ENCODE assay signal across 9 mouse cellular contexts in the genomic region with DNA sequence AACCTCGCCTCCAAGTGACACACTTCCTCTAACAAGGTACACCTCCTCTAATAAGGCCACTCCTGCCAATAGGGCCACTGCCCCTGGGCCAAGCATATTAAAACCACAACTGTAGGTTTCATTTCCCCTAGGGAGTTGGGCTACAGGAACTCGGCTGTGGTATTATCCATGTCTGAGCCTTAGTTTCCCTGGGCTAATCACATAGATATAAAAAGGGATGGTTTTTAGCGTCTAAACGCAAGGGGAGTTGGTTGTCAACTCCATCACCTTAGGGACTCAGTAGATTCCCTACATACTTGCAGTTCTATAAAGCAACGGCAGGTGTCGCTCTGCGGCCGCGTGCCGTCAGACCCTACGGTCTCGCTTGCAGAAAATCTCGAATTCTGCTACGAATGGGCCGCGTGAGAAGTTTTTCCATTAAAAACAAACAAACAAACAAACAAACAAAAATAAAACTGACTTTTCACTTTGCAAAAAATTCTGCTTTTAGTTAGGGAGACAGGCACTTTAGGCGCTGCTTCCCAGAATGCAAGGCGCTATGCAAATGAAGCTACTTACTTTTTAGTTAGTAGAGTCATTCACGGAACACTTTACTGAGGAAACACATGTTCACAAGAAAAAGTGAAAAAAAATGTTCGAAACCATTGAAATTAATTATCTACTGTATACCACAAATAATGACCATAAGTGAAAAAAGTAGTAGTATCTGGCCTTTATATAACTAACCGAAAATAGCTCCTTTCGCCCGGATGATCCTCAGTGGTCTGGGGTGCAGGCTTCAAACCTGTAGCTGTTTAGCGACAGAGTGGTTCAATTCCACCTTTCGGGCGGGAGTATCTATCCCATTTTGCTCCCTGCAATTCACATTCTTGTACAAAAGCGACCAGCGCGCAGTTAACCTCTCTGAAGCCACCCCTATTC. TPM values are rescaled to one million over a fixed set of nuclear protein-coding genes. Genes with fewer than 3 reads are reported as not detected.
DNase-seq lines count a peak whose midpoint lies in the region; ATAC-seq and TF ChIP-seq lines count a peak whose summit lies in the region.
"Had no signal": no experiment of that assay in that cellular context is flagged by ENCODE, and none has a peak within 500 bp of the region (broad histone marks: within the 10 kb centered on the region; RNA-seq: fewer than 3 reads in every experiment).

No protein-coding gene starts in this region.

- no peaks in the 10 kb centered on the region for H3K36me3 ChIP-seq in heart, embryonic 14.5 days (ENCODE audit: control insufficient read depth, insufficient read depth, low read length)
- no peaks in the 10 kb centered on the region for H3K36me3 ChIP-seq in liver, embryonic 16.5 days (ENCODE audit: control insufficient read depth, insufficient read depth)
- H3K36me3 ChIP-seq in neural tube, embryonic 12.5 days = no peaks in the 10 kb centered on the region
- no peaks in the 10 kb centered on the region for H3K36me3 ChIP-seq in stomach, embryonic 16.5 days (ENCODE audit: control insufficient read depth, insufficient read depth, low read length)

- H3K27ac ChIP-seq in bone marrow macrophage, adult 2 months (ENCODE audit: insufficient read depth, low read depth, low read length) = no peak overlapping the region
- H3K27ac ChIP-seq in heart, embryonic 14.5 days (replicated peaks in 1 of 2; ENCODE audit: control insufficient read depth in 1 of 2, insufficient read depth in 1 of 2, low read depth in 2 of 2, low read length in 2 of 2) = no peak overlapping the region; a peak in 1 of 4 replicates
- H3K27ac ChIP-seq in liver, embryonic 16.5 days (ENCODE audit: low read length) = no peak overlapping the region
- H3K27ac ChIP-seq in neural tube, embryonic 12.5 days = no peak overlapping the region
- H3K27ac ChIP-seq in stomach, embryonic 16.5 days (ENCODE audit: low read length) = no peak overlapping the region

- H3K4me3 ChIP-seq in bone marrow macrophage, adult 2 months (ENCODE audit: insufficient read depth, low read length) = peak overlapping the region; percentile 57
- peak overlapping the region; percentile 42 to 57 for H3K4me3 ChIP-seq in heart, embryonic 14.5 days (ENCODE audit: control insufficient read depth in 1 of 2, insufficient read depth in 1 of 2, low read depth in 1 of 2, low read length in 2 of 2)
- peak overlapping the region; percentile 56 for H3K4me3 ChIP-seq in liver, embryonic 16.5 days (ENCODE audit: low read depth, low read length)
- peak overlapping the region; percentile 40 for H3K4me3 ChIP-seq in neural tube, embryonic 12.5 days
- peak overlapping the region; percentile 53 for H3K4me3 ChIP-seq in stomach, embryonic 16.5 days (replicated peaks; ENCODE audit: low read length)

- peak overlapping the region; percentile 61 for H3K4me2 ChIP-seq in heart, embryonic 14.5 days (ENCODE audit: low read length)
- peak overlapping the region; percentile 33 for H3K4me2 ChIP-seq in liver, embryonic 16.5 days (ENCODE audit: low read depth, low read length)
- H3K4me2 ChIP-seq in neural tube, embryonic 12.5 days (replicated peaks) = peak overlapping the region; percentile 56
- peak overlapping the region; percentile 52 for H3K4me2 ChIP-seq in stomach, embryonic 16.5 days (ENCODE audit: low read depth, low read length)

- DNase-seq in CD8-positive naive resting alpha-beta T cell, adult 2 months (ENCODE audit: low read depth in 2 of 2, low spot score in 2 of 2) = peak; percentile 79 to 83
- peak; percentile 91 for DNase-seq in kidney, postnatal 10 days

- H3K27me3 ChIP-seq in heart, embryonic 14.5 days (ENCODE audit: control insufficient read depth, insufficient read depth, low read length) = peaks cover 43% of the 10 kb centered on the region
- H3K27me3 ChIP-seq in liver, embryonic 16.5 days (ENCODE audit: control insufficient read depth, insufficient read depth, low read depth, low read length) = peaks cover 44% of the 10 kb centered on the region
- peaks cover 44% of the 10 kb centered on the region for H3K27me3 ChIP-seq in neural tube, embryonic 12.5 days (replicated peaks)
- peaks cover 34% of the 10 kb centered on the region for H3K27me3 ChIP-seq in stomach, embryonic 16.5 days (ENCODE audit: control insufficient read depth, insufficient read depth, low read length)

- under 1% methylated on average over 29 of the region's 29 CpGs for WGBS in heart, embryonic 14.5 days
- under 1% methylated on average over 29 of the region's 29 CpGs for WGBS in liver, embryonic 16.5 days (ENCODE audit: insufficient replicate concordance)
- WGBS in neural tube, embryonic 12.5 days = under 1% methylated on average over 29 of the region's 29 CpGs
- under 1% methylated on average over 29 of the region's 29 CpGs for WGBS in stomach, embryonic 16.5 days

- TF ChIP-seq CTCF in bone marrow macrophage, adult 2 months (IDR thresholded peaks at IDR 0.05; ENCODE audit: low read depth, low read length) = peak; percentile 99

- H3K9me3 ChIP-seq in heart, embryonic 14.5 days (ENCODE audit: control insufficient read depth, low read length) = no peaks in the 10 kb centered on the region
- no peaks in the 10 kb centered on the region for H3K9me3 ChIP-seq in liver, embryonic 16.5 days (replicated peaks; ENCODE audit: control insufficient read depth, low read length)
- H3K9me3 ChIP-seq in neural tube, embryonic 12.5 days = no peaks in the 10 kb centered on the region
- H3K9me3 ChIP-seq in stomach, embryonic 16.5 days (replicated peaks; ENCODE audit: control insufficient read depth, low read length) = no peaks in the 10 kb centered on the region

- TF ChIP-seq POLR2A in bone marrow macrophage, adult 2 months (IDR thresholded peaks at IDR 0.05; ENCODE audit: borderline replicate concordance, low read depth, low read length) = no peak

- peak; percentile 79 for ATAC-seq in erythroblast, adult 5-6 weeks (replicated peaks; ENCODE audit: low FRiP score, poor library complexity, severe bottlenecking)
- ATAC-seq in heart, embryonic 14.5 days (ENCODE audit: insufficient number of reproducible peaks, insufficient read depth, low FRiP score, low read depth) = 0 out of 2 replicates have a peak, but pooled peaks have one; percentile 68
- peak; percentile 89 for ATAC-seq in liver, embryonic 16.5 days (ENCODE audit: low read depth)
- peak; percentile 75 for ATAC-seq in neural tube, embryonic 12.5 days (ENCODE audit: low FRiP score, low read depth)
- ATAC-seq in stomach, embryonic 16.5 days (ENCODE audit: insufficient read depth, low FRiP score) = peak; percentile 86

- peak overlapping the region; percentile 72 for H3K9ac ChIP-seq in heart, embryonic 14.5 days (ENCODE audit: low read length)
- H3K9ac ChIP-seq in liver, embryonic 16.5 days (ENCODE audit: low read depth, low read length) = no peak overlapping the region
- 0 out of 2 replicates have a peak overlapping the region, but pooled peaks have one; percentile 35 for H3K9ac ChIP-seq in neural tube, embryonic 12.5 days
- peak overlapping the region; percentile 46 for H3K9ac ChIP-seq in stomach, embryonic 16.5 days (ENCODE audit: low read length)

- H3K4me1 ChIP-seq in bone marrow macrophage, adult 2 months (ENCODE audit: control insufficient read depth, insufficient read depth, low read length) = peaks cover 9% of the 10 kb centered on the region
- H3K4me1 ChIP-seq in heart, embryonic 14.5 days (ENCODE audit: control insufficient read depth in 2 of 2, insufficient read depth in 2 of 2, low read length in 2 of 2) = peaks cover 6 to 26% of the 10 kb centered on the region in 2 experiments
- no peaks in the 10 kb centered on the region; the same call in none of the 2 replicates for H3K4me1 ChIP-seq in liver, embryonic 16.5 days (ENCODE audit: control insufficient read depth, low read depth, low read length)
- peaks cover 24% of the 10 kb centered on the region for H3K4me1 ChIP-seq in neural tube, embryonic 12.5 days
- H3K4me1 ChIP-seq in stomach, embryonic 16.5 days (ENCODE audit: control insufficient read depth, insufficient read depth, low read length) = peaks cover 13% of the 10 kb centered on the region; the same call in 1 of the 2 replicates

RNA-seq across cellular contexts. Expression of a gene that starts 9.1 kb away (rescaled TPM):
- 0.68 TPM in 1 of 2 replicates, not detected in the other for polyA plus RNA-seq in bone marrow macrophage, adult 2 months (2012; ENCODE audit: insufficient read depth, insufficient read length, missing spikeins)
- 2.9 and 3.1 TPM in 2 replicates for total RNA-seq in erythroblast, adult 5-6 weeks (2015; ENCODE audit: low replicate concordance)
- 2.2 and 3.8 TPM in 2 replicates for total RNA-seq in erythroblast, adult 5-6 weeks (2017; ENCODE audit: low replicate concordance)
- polyA plus RNA-seq in heart, embryonic 14.5 days (2014; fragmentation: Nextera tagmentation; extraction: Ambion mirVana) = 0.22 TPM in 1 of 2 replicates, not detected in the other
- polyA plus RNA-seq in liver, embryonic 16.5 days (2015; fragmentation: Nextera tagmentation; extraction: Ambion mirVana) = not detected in 2 replicates
- 0.08 TPM in 1 of 2 replicates, not detected in the other for polyA plus RNA-seq in neural tube, embryonic 12.5 days (2016; fragmentation: Nextera tagmentation; extraction: Ambion mirVana)
- polyA plus RNA-seq in stomach, embryonic 16.5 days (2015; fragmentation: Nextera tagmentation; extraction: Ambion mirVana) = 0.25 and 0.27 TPM in 2 replicates

RNA-seq across cellular contexts. Expression of a gene that starts 18.3 kb away (rescaled TPM):
- 1.4 and 2.0 TPM in 2 replicates for polyA plus RNA-seq in bone marrow macrophage, adult 2 months (2012; ENCODE audit: insufficient read depth, insufficient read length, missing spikeins)
- total RNA-seq in erythroblast, adult 5-6 weeks (2015; ENCODE audit: low replicate concordance) = not detected in 2 replicates
- not detected in 2 replicates for total RNA-seq in erythroblast, adult 5-6 weeks (2017; ENCODE audit: low replicate concordance)
- 39.2 and 43.6 TPM in 2 replicates for polyA plus RNA-seq in heart, embryonic 14.5 days (2014; fragmentation: Nextera tagmentation; extraction: Ambion mirVana)
- 2.9 and 4.1 TPM in 2 replicates for polyA plus RNA-seq in liver, embryonic 16.5 days (2015; fragmentation: Nextera tagmentation; extraction: Ambion mirVana)
- polyA plus RNA-seq in neural tube, embryonic 12.5 days (2016; fragmentation: Nextera tagmentation; extraction: Ambion mirVana) = 91.1 and 99.1 TPM in 2 replicates
- 14.8 and 21.7 TPM in 2 replicates for polyA plus RNA-seq in stomach, embryonic 16.5 days (2015; fragmentation: Nextera tagmentation; extraction: Ambion mirVana)

RNA-seq across cellular contexts. Expression of a gene that starts 20.9 kb away (rescaled TPM):
- polyA plus RNA-seq in bone marrow macrophage, adult 2 months (2012; ENCODE audit: insufficient read depth, insufficient read length, missing spikeins) = 0.93 and 4.2 TPM in 2 replicates
- not detected in 2 replicates for total RNA-seq in erythroblast, adult 5-6 weeks (2015; ENCODE audit: low replicate concordance)
- total RNA-seq in erythroblast, adult 5-6 weeks (2017; ENCODE audit: low replicate concordance) = not detected in 2 replicates
- 0.20 TPM in 1 of 2 replicates, not detected in the other for polyA plus RNA-seq in heart, embryonic 14.5 days (2014; fragmentation: Nextera tagmentation; extraction: Ambion mirVana)
- 0.11 TPM in 1 of 2 replicates, not detected in the other for polyA plus RNA-seq in liver, embryonic 16.5 days (2015; fragmentation: Nextera tagmentation; extraction: Ambion mirVana)
- polyA plus RNA-seq in neural tube, embryonic 12.5 days (2016; fragmentation: Nextera tagmentation; extraction: Ambion mirVana) = 0.20 TPM in 1 of 2 replicates, not detected in the other
- 0.17 TPM in 1 of 2 replicates, not detected in the other for polyA plus RNA-seq in stomach, embryonic 16.5 days (2015; fragmentation: Nextera tagmentation; extraction: Ambion mirVana)
- polyA plus RNA-seq: gonadal fat pad, adult 2 months had no signal

RNA-seq across cellular contexts. Expression of a gene that starts 29.1 kb away (rescaled TPM):
- 178 and 187 TPM in 2 replicates for polyA plus RNA-seq in bone marrow macrophage, adult 2 months (2012; ENCODE audit: insufficient read depth, insufficient read length, missing spikeins)
- total RNA-seq in erythroblast, adult 5-6 weeks (2015; ENCODE audit: low replicate concordance) = 34.6 and 35.9 TPM in 2 replicates
- 32.5 and 56.6 TPM in 2 replicates for total RNA-seq in erythroblast, adult 5-6 weeks (2017; ENCODE audit: low replicate concordance)
- polyA plus RNA-seq in heart, embryonic 14.5 days (2014; fragmentation: Nextera tagmentation; extraction: Ambion mirVana) = 66.1 and 68.9 TPM in 2 replicates
- polyA plus RNA-seq in liver, embryonic 16.5 days (2015; fragmentation: Nextera tagmentation; extraction: Ambion mirVana) = 32.8 and 33.0 TPM in 2 replicates
- polyA plus RNA-seq in neural tube, embryonic 12.5 days (2016; fragmentation: Nextera tagmentation; extraction: Ambion mirVana) = 53.4 and 56.3 TPM in 2 replicates
- 77.8 and 85.6 TPM in 2 replicates for polyA plus RNA-seq in stomach, embryonic 16.5 days (2015; fragmentation: Nextera tagmentation; extraction: Ambion mirVana)

RNA-seq across cellular contexts. Expression of a gene that starts 43.8 kb away (rescaled TPM):
- 30.7 and 35.4 TPM in 2 replicates for polyA plus RNA-seq in bone marrow macrophage, adult 2 months (2012; ENCODE audit: insufficient read depth, insufficient read length, missing spikeins)
- 8.6 and 8.8 TPM in 2 replicates for total RNA-seq in erythroblast, adult 5-6 weeks (2015; ENCODE audit: low replicate concordance)
- 4.6 and 5.2 TPM in 2 replicates for total RNA-seq in erythroblast, adult 5-6 weeks (2017; ENCODE audit: low replicate concordance)
- polyA plus RNA-seq in heart, embryonic 14.5 days (2014; fragmentation: Nextera tagmentation; extraction: Ambion mirVana) = 60.0 and 68.7 TPM in 2 replicates
- polyA plus RNA-seq in liver, embryonic 16.5 days (2015; fragmentation: Nextera tagmentation; extraction: Ambion mirVana) = 11.4 and 14.5 TPM in 2 replicates
- 103 and 104 TPM in 2 replicates for polyA plus RNA-seq in neural tube, embryonic 12.5 days (2016; fragmentation: Nextera tagmentation; extraction: Ambion mirVana)
- polyA plus RNA-seq in stomach, embryonic 16.5 days (2015; fragmentation: Nextera tagmentation; extraction: Ambion mirVana) = 61.4 and 66.5 TPM in 2 replicates
